Mouse (Mus musculus): ENCODE data around the gene Fam241b. TPM values are rescaled to one million over a fixed set of nuclear protein-coding genes. Genes with fewer than 3 reads are reported as not detected.

Gene Fam241b
- polyA plus RNA-seq (2014; fragmentation: Nextera tagmentation; extraction: Ambion mirVana), result 7.6 and 10.3 TPM in 2 replicates

DNA sequence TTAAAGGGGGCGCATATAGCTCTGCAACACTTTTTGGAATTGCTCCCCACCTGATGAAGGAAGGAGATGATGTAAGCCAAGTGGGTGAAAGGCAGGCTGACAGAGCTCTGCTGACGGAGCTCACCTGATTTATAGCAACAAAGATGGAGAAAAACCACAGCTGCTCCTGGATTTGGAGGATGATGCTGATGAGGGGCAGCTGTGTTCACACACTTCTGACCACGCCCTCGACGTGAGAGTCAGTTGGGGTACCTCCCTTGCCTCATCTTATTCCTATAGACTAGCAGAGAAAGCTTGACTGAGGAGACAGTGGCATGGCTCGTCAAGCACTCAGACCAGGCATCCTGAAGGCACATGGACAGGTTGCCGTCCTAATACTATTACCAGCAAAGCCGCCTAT is at the start of gene Fam241b:
Fam241b (minus strand) TSS at position 101 of the 400 bp plus-strand sequence.
- H3K9ac ChIP-seq (ENCODE audit: low read length), result no peak within 1 kb of the TSS
- H3K9me3 ChIP-seq (ENCODE audit: control insufficient read depth, low read length), result no peaks in the 10 kb centered on the region
- H3K36me3 ChIP-seq (ENCODE audit: control insufficient read depth, insufficient read depth, low read length), result no peaks in the 10 kb centered on the region
- DNase-seq (ENCODE audit: low spot score) (no peak), ATAC-seq (replicated peaks; ENCODE audit: low FRiP score, low TSS enrichment, low read depth) (no peak)
- H3K4me2 ChIP-seq (ENCODE audit: low read length), result no peak within 1 kb of the TSS
- H3K27me3 ChIP-seq (replicated peaks; ENCODE audit: control insufficient read depth, insufficient read depth, low read length), result no peaks in the 10 kb centered on the region
- no peaks in the 10 kb centered on the region for H3K4me1 ChIP-seq (replicated peaks; ENCODE audit: control insufficient read depth, insufficient read depth, low read length)
- WGBS, result 51% methylated on average over 8 of the region's 8 CpGs
- no peak within 1 kb of the TSS for H3K4me3 ChIP-seq (ENCODE audit: low read depth, low read length)
- no peak within 1 kb of the TSS for H3K27ac ChIP-seq (ENCODE audit: low read depth)

DNA sequence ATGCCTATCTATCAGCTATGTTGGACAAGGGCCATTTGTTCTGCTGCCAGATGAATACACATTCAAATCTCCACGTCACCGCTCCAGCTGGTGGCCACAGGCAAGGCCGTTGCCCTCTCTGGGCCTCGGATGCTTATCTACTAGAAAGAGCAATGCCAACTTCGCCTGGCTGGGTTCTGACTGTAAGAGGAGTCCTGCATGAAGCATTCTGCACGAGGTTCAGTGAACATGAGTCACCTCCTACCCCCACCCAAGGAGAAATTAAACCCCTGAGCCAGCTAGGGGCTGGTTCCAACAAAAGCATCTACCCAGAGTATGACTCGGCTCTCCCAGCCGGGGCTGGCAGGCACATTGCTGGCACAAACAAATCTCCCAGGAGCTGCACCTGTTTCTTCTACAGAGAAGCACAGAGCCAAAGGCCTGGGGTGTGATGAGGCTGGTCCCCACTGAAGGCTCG is 49.0 kb upstream of the Fam241b start:
- WGBS, result 74% methylated on average over 9 of the region's 9 CpGs
- no peak overlapping the region for H3K27ac ChIP-seq (ENCODE audit: low read depth)
- no peak for DNase-seq (ENCODE audit: low spot score)
- no peak overlapping the region for H3K4me3 ChIP-seq (ENCODE audit: low read depth, low read length)
- no peaks in the 10 kb centered on the region for H3K9me3 ChIP-seq (ENCODE audit: control insufficient read depth, low read length)
- no peak overlapping the region for H3K4me2 ChIP-seq (ENCODE audit: low read length)
- no peaks in the 10 kb centered on the region for H3K27me3 ChIP-seq (replicated peaks; ENCODE audit: control insufficient read depth, insufficient read depth, low read length)
- no peaks in the 10 kb centered on the region for H3K36me3 ChIP-seq (ENCODE audit: control insufficient read depth, insufficient read depth, low read length)
- H3K9ac ChIP-seq (ENCODE audit: low read length), result no peak overlapping the region
- no peaks in the 10 kb centered on the region for H3K4me1 ChIP-seq (replicated peaks; ENCODE audit: control insufficient read depth, insufficient read depth, low read length)
- no peak for ATAC-seq (replicated peaks; ENCODE audit: low FRiP score, low TSS enrichment, low read depth)

DNA sequence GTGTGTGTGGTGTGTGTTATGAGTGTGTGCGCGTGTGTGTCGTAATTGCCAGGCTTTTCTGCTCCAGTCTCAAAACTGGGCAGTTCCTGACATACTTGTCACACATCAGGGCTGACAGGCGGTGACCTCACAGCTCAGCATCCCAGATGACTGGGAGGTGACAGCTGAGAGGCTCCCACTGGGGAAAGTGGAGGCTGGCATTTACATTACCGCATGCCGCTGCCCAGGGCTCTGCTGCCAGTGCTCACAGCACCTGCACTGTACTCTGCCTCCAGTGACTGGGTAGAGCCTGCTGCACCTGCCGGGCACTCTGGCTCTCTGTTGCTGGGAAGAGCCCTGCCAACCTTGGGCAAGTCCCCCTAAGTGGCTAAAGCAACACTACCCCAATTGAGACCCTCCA is 47.1 kb upstream of the Fam241b start:
- 92% methylated on average over 7 of the region's 7 CpGs for WGBS

DNA sequence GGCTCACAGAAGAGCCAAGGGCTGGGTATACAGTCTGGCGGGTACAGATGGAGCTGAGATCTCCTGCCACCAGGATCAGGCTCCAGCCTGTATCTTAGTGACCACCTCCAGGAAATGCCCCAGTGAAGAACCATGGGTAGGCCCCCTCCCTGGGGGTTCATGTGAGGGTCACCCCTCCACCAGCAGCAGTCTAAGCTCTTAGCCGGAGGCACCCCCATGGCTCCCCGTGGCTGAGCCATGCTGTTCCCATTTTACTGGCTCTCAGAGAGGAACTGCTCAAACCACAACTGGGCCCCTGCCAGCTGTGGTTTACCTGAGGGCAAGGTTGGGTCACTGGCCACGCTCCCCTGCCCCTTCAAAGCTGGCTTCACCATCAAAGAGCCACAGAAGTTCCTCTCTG is 46.2 kb upstream of the Fam241b start:
- Histone ChIP-seq H3K27ac (ENCODE audit: low read depth) (no peak overlapping the region), H3K4me2 (ENCODE audit: low read length) (no peak overlapping the region), H3K27me3 (replicated peaks; ENCODE audit: control insufficient read depth, insufficient read depth, low read length) (no peaks in the 10 kb centered on the region), H3K4me3 (ENCODE audit: low read depth, low read length) (no peak overlapping the region), H3K9ac (ENCODE audit: low read length) (no peak overlapping the region), H3K9me3 (ENCODE audit: control insufficient read depth, low read length) (no peaks in the 10 kb centered on the region), H3K4me1 (replicated peaks; ENCODE audit: control insufficient read depth, insufficient read depth, low read length) (no peaks in the 10 kb centered on the region), H3K36me3 (ENCODE audit: control insufficient read depth, insufficient read depth, low read length) (no peaks in the 10 kb centered on the region)
- DNase-seq (ENCODE audit: low spot score) (no peak), ATAC-seq (replicated peaks; ENCODE audit: low FRiP score, low TSS enrichment, low read depth) (no peak)
- 88% methylated on average over 4 of the region's 4 CpGs for WGBS

More for the DNA sequence above, 47.1 kb upstream of the Fam241b start:
- no peak for ATAC-seq (replicated peaks; ENCODE audit: low FRiP score, low TSS enrichment, low read depth)
- Histone ChIP-seq H3K4me1 (replicated peaks; ENCODE audit: control insufficient read depth, insufficient read depth, low read length) (no peaks in the 10 kb centered on the region), H3K4me2 (ENCODE audit: low read length) (no peak overlapping the region), H3K4me3 (ENCODE audit: low read depth, low read length) (no peak overlapping the region), H3K27ac (ENCODE audit: low read depth) (no peak overlapping the region), H3K9ac (ENCODE audit: low read length) (no peak overlapping the region), H3K9me3 (ENCODE audit: control insufficient read depth, low read length) (no peaks in the 10 kb centered on the region), H3K36me3 (ENCODE audit: control insufficient read depth, insufficient read depth, low read length) (no peaks in the 10 kb centered on the region), H3K27me3 (replicated peaks; ENCODE audit: control insufficient read depth, insufficient read depth, low read length) (no peaks in the 10 kb centered on the region)
- no peak for DNase-seq (ENCODE audit: low spot score)

DNA sequence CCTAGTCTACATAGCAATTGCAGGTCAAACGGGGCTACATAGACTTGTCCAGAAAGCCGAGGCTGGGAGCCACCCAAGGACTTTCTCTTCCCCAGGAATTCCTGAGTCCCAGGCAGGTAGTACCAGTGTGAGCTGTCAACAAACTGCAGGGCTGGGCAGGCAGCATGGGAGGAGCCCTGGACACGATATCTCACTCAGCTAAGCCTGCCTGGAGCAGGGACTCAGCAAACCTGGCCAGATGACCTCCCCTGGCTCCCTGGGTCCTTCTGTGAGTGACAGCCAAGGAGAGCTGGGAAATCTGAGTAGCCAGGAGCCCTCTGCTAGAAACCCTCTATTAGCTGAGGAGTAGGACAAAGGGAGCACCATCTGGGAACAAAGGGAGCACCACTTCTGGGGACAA is 45.6 kb upstream of the Fam241b start:
- H3K4me1 ChIP-seq (replicated peaks; ENCODE audit: control insufficient read depth, insufficient read depth, low read length), result no peaks in the 10 kb centered on the region
- WGBS, result 54% methylated on average over 3 of the region's 3 CpGs
- H3K4me3 ChIP-seq (ENCODE audit: low read depth, low read length), result no peak overlapping the region
- H3K36me3 ChIP-seq (ENCODE audit: control insufficient read depth, insufficient read depth, low read length), result no peaks in the 10 kb centered on the region
- no peak for DNase-seq (ENCODE audit: low spot score)
- H3K27ac ChIP-seq (ENCODE audit: low read depth), result no peak overlapping the region
- H3K4me2 ChIP-seq (ENCODE audit: low read length), result no peak overlapping the region
- H3K9ac ChIP-seq (ENCODE audit: low read length), result no peak overlapping the region
- no peaks in the 10 kb centered on the region for H3K27me3 ChIP-seq (replicated peaks; ENCODE audit: control insufficient read depth, insufficient read depth, low read length)
- H3K9me3 ChIP-seq (ENCODE audit: control insufficient read depth, low read length), result no peaks in the 10 kb centered on the region
- no peak for ATAC-seq (replicated peaks; ENCODE audit: low FRiP score, low TSS enrichment, low read depth)

DNA sequence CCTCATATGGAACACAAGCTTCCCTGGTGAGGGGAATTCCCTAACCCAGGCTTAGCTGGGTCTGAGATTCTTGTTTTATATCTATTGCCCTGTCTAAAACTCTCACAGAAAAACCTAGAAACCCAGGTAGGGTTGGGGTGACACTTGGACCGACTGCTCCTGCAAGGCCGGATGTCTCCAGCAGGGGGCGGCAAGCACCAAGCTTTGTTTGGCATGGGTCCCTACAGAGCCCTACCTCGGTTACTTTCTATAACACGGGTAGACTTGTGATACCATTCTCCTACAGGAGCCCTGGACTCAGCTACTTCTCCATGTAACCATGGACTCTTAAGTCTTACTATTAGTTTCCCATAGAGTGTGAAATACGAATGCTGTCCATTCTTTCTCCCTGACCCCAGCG is 43.2 kb upstream of the Fam241b start:
- Histone ChIP-seq H3K27ac (ENCODE audit: low read depth) (no peak overlapping the region), H3K36me3 (ENCODE audit: control insufficient read depth, insufficient read depth, low read length) (no peaks in the 10 kb centered on the region), H3K27me3 (replicated peaks; ENCODE audit: control insufficient read depth, insufficient read depth, low read length) (no peaks in the 10 kb centered on the region), H3K9me3 (ENCODE audit: control insufficient read depth, low read length) (no peaks in the 10 kb centered on the region), H3K9ac (ENCODE audit: low read length) (no peak overlapping the region), H3K4me1 (replicated peaks; ENCODE audit: control insufficient read depth, insufficient read depth, low read length) (no peaks in the 10 kb centered on the region), H3K4me2 (ENCODE audit: low read length) (no peak overlapping the region), H3K4me3 (ENCODE audit: low read depth, low read length) (no peak overlapping the region)
- WGBS, result 20% methylated on average over 7 of the region's 7 CpGs
- ATAC-seq (replicated peaks; ENCODE audit: low FRiP score, low TSS enrichment, low read depth) (peak; percentile 60), DNase-seq (ENCODE audit: low spot score) (peak; percentile 95)

DNA sequence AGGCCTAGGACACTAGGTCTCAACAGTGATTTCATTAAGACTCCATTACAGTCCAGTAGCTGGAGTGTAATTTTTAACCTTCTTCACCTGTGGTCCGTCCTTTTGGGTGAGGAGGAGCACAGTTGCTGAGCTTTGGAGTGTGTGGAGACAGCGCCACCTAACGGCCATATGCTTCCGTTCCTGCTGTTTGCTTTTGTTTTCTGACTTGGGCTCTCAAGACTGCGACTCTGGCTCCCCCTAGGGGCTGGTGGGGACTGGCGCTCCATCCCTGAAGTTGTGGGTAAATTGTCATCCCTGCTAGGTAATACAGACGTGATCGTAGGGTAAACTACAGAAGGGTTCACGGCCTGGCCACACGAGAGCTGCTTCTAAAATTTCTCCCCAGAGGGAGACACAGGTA is 39.3 kb upstream of the Fam241b start:
- DNase-seq (ENCODE audit: low spot score) (peak; percentile 99), ATAC-seq (replicated peaks; ENCODE audit: low FRiP score, low TSS enrichment, low read depth) (peak; percentile 58)
- H3K4me3 ChIP-seq (ENCODE audit: low read depth, low read length), result no peak overlapping the region
- H3K27ac ChIP-seq (ENCODE audit: low read depth), result no peak overlapping the region
- H3K9ac ChIP-seq (ENCODE audit: low read length), result no peak overlapping the region
- no peaks in the 10 kb centered on the region for H3K4me1 ChIP-seq (replicated peaks; ENCODE audit: control insufficient read depth, insufficient read depth, low read length)
- H3K9me3 ChIP-seq (ENCODE audit: control insufficient read depth, low read length), result no peaks in the 10 kb centered on the region
- H3K27me3 ChIP-seq (replicated peaks; ENCODE audit: control insufficient read depth, insufficient read depth, low read length), result no peaks in the 10 kb centered on the region
- no peaks in the 10 kb centered on the region for H3K36me3 ChIP-seq (ENCODE audit: control insufficient read depth, insufficient read depth, low read length)
- under 1% methylated on average over 10 of the region's 10 CpGs for WGBS
- H3K4me2 ChIP-seq (ENCODE audit: low read length), result no peak overlapping the region

DNA sequence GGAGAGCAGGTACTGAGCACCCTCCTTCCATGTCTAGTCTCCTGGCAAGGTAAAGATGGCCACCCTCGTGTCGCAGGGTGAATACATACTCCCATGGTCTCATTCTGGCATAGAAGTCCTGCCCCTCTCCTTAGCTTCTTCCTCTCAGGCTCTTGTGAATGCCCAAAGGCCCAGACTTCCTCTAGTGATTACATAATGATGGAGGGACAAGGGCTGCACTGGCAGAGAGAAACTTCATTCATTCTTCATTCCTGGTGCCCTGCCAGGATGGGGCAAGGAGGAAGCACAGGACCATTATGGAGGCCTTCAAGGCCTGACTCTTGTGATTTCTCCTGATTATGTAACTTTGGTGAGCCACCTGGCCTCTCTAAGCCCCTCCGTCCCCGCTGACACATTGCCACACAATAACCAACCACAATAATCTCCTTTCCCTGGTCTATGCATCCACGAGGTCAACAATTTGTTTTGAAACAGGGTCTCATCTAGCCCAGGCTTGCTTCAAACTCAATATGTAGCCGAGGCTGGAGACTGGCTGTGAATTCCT is 38.8 kb upstream of the Fam241b start:
- Histone ChIP-seq H3K9me3 (ENCODE audit: control insufficient read depth, low read length) (no peaks in the 10 kb centered on the region), H3K27ac (ENCODE audit: low read depth) (no peak overlapping the region), H3K4me3 (ENCODE audit: low read depth, low read length) (no peak overlapping the region), H3K9ac (ENCODE audit: low read length) (no peak overlapping the region), H3K36me3 (ENCODE audit: control insufficient read depth, insufficient read depth, low read length) (no peaks in the 10 kb centered on the region), H3K4me1 (replicated peaks; ENCODE audit: control insufficient read depth, insufficient read depth, low read length) (no peaks in the 10 kb centered on the region), H3K4me2 (ENCODE audit: low read length) (no peak overlapping the region), H3K27me3 (replicated peaks; ENCODE audit: control insufficient read depth, insufficient read depth, low read length) (no peaks in the 10 kb centered on the region)
- ATAC-seq (replicated peaks; ENCODE audit: low FRiP score, low TSS enrichment, low read depth) (no peak), DNase-seq (ENCODE audit: low spot score) (no peak)
- 71% methylated on average over 6 of the region's 6 CpGs for WGBS

DNA sequence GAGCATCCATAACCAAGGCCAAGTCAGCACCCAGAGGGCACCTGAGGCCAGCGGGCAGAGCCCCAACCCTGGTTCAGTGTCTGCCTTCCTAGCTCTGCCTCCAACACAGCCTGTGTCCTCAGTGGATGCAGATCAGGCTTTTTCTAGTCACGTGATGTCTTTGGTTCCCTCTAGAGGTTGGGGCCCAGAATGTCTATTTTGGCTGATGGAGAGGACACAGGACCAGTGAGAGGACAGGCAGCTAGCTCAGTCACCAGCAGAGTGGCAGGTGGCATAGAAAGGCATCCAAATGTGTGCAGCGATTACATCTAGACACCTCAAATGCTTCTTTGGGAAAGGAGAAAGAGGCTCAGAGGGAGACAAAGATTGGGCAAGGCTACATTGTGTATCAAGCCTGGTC is 38.0 kb upstream of the Fam241b start:
- H3K4me2 ChIP-seq (ENCODE audit: low read length), result no peak overlapping the region
- H3K4me1 ChIP-seq (replicated peaks; ENCODE audit: control insufficient read depth, insufficient read depth, low read length), result no peaks in the 10 kb centered on the region
- no peak overlapping the region for H3K4me3 ChIP-seq (ENCODE audit: low read depth, low read length)
- no peaks in the 10 kb centered on the region for H3K27me3 ChIP-seq (replicated peaks; ENCODE audit: control insufficient read depth, insufficient read depth, low read length)
- no peak overlapping the region for H3K9ac ChIP-seq (ENCODE audit: low read length)
- H3K9me3 ChIP-seq (ENCODE audit: control insufficient read depth, low read length), result no peaks in the 10 kb centered on the region
- WGBS, result 40% methylated on average over 3 of the region's 3 CpGs
- ATAC-seq (replicated peaks; ENCODE audit: low FRiP score, low TSS enrichment, low read depth) (no peak), DNase-seq (ENCODE audit: low spot score) (no peak)
- no peaks in the 10 kb centered on the region for H3K36me3 ChIP-seq (ENCODE audit: control insufficient read depth, insufficient read depth, low read length)
- no peak overlapping the region for H3K27ac ChIP-seq (ENCODE audit: low read depth)
